Comparison of ENCODE assay signal across 15 mouse cellular contexts in genomic region chr19:58076961-58077371, GRCm38 (mm10).
DNase-seq lines count a peak whose midpoint lies in the region; ATAC-seq and TF ChIP-seq lines count a peak whose summit lies in the region.
"Had no signal": no experiment of that assay in that cellular context is flagged by ENCODE, and none has a peak within 500 bp of the region (broad histone marks: within the 10 kb centered on the region; RNA-seq: fewer than 3 reads in every experiment).

No protein-coding gene starts in this region.

- no peaks in the 10 kb centered on the region for H3K27me3 ChIP-seq in embryonic facial prominence, embryonic 14.5 days (replicated peaks; ENCODE audit: control insufficient read depth, insufficient read depth, low read length)
- H3K27me3 ChIP-seq in forebrain, embryonic 16.5 days (replicated peaks; ENCODE audit: control insufficient read depth, insufficient read depth, low read length), result no peaks in the 10 kb centered on the region
- no peaks in the 10 kb centered on the region for H3K27me3 ChIP-seq in midbrain, embryonic 15.5 days (replicated peaks)
- H3K27me3 ChIP-seq: liver, embryonic 12.5 days; lung, embryonic 15.5 days had no signal

- ATAC-seq in embryonic facial prominence, embryonic 14.5 days (ENCODE audit: low read depth), result no peak
- peak; percentile 69 for ATAC-seq in forebrain, embryonic 16.5 days
- peak; percentile 69; the same call in 1 of the 2 replicates for ATAC-seq in midbrain, embryonic 15.5 days (replicated peaks)
- ATAC-seq: liver, embryonic 12.5 days had no signal

- no peak overlapping the region for H3K9ac ChIP-seq in embryonic facial prominence, embryonic 14.5 days (ENCODE audit: low read depth, low read length)
- no peak overlapping the region for H3K9ac ChIP-seq in forebrain, embryonic 16.5 days (replicated peaks; ENCODE audit: low read depth, low read length)
- H3K9ac ChIP-seq in midbrain, embryonic 15.5 days, result peak overlapping the region; percentile 11; the same call in 1 of the 2 replicates
- H3K9ac ChIP-seq: liver, embryonic 12.5 days; lung, embryonic 15.5 days had no signal

- DNase-seq in layer of hippocampus, adult 2 months (ENCODE audit: low spot score in 2 of 2), result no peak
- no peak for DNase-seq in layer of hippocampus, adult 9-11 months
- DNase-seq in embryonic facial prominence, embryonic 14.5 days (ENCODE audit: low spot score), result no peak
- no peak for DNase-seq in thymus, postnatal 10 days (ENCODE audit: low spot score in 2 of 2)
- DNase-seq in adrenal gland, postnatal 25 days, result no peak
- DNase-seq: cerebellum, adult 2 months; heart, postnatal 10 days; thymus, adult 18-20 months had no signal

- 0 out of 2 replicates have a peak overlapping the region, but pooled peaks have one; percentile 7 for H3K4me2 ChIP-seq in embryonic facial prominence, embryonic 14.5 days (ENCODE audit: low read depth, low read length)
- H3K4me2 ChIP-seq in forebrain, embryonic 16.5 days (ENCODE audit: low read length), result peak overlapping the region; percentile 34
- peak overlapping the region; percentile 36 for H3K4me2 ChIP-seq in midbrain, embryonic 15.5 days
- H3K4me2 ChIP-seq: liver, embryonic 12.5 days; lung, embryonic 15.5 days had no signal

- peak overlapping the region; percentile 43; the same call in 1 of the 2 replicates for H3K27ac ChIP-seq in layer of hippocampus, adult 2 months
- no peak overlapping the region for H3K27ac ChIP-seq in embryonic facial prominence, embryonic 14.5 days (replicated peaks; ENCODE audit: low read depth, low read length)
- peak overlapping the region; percentile 8; the same call in 1 of the 2 replicates for H3K27ac ChIP-seq in forebrain, embryonic 16.5 days (ENCODE audit: low read length)
- peak overlapping the region; percentile 69 for H3K27ac ChIP-seq in midbrain, embryonic 15.5 days
- H3K27ac ChIP-seq: liver, embryonic 12.5 days; lung, embryonic 15.5 days had no signal

- peaks cover 3% of the 10 kb centered on the region; the same call in 1 of the 2 replicates for H3K4me1 ChIP-seq in embryonic facial prominence, embryonic 14.5 days (ENCODE audit: control insufficient read depth, insufficient read depth, low read length)
- peaks cover 8% of the 10 kb centered on the region for H3K4me1 ChIP-seq in forebrain, embryonic 16.5 days (replicated peaks; ENCODE audit: control insufficient read depth, insufficient read depth, low read length)
- peaks cover 16% of the 10 kb centered on the region for H3K4me1 ChIP-seq in midbrain, embryonic 15.5 days
- H3K4me1 ChIP-seq: liver, embryonic 12.5 days; lung, embryonic 15.5 days had no signal

- TF ChIP-seq CTCF in layer of hippocampus, adult 2 months (conservative IDR thresholded peaks at IDR 0.05), result no peak

- peak overlapping the region; percentile 30 for H3K4me3 ChIP-seq in layer of hippocampus, adult 2 months
- no peak overlapping the region for H3K4me3 ChIP-seq in embryonic facial prominence, embryonic 14.5 days (ENCODE audit: low read depth, low read length)
- no peak overlapping the region; the same call in 1 of the 2 replicates for H3K4me3 ChIP-seq in forebrain, embryonic 16.5 days (replicated peaks; ENCODE audit: low read length)
- H3K4me3 ChIP-seq in midbrain, embryonic 15.5 days, result no peak overlapping the region
- H3K4me3 ChIP-seq: erythroblast, embryonic 14.5 days; liver, embryonic 12.5 days; lung, embryonic 15.5 days; myocyte had no signal

- H3K9me3 ChIP-seq in embryonic facial prominence, embryonic 14.5 days (ENCODE audit: control insufficient read depth, low read length), result no peaks in the 10 kb centered on the region
- no peaks in the 10 kb centered on the region for H3K9me3 ChIP-seq in forebrain, embryonic 16.5 days (ENCODE audit: control insufficient read depth, low read length)
- H3K9me3 ChIP-seq in midbrain, embryonic 15.5 days, result no peaks in the 10 kb centered on the region
- H3K9me3 ChIP-seq: liver, embryonic 12.5 days; lung, embryonic 15.5 days had no signal

- 60% methylated on average over 14 of the region's 14 CpGs for WGBS in embryonic facial prominence, embryonic 14.5 days
- 14% methylated on average over 14 of the region's 14 CpGs for WGBS in forebrain, embryonic 16.5 days
- WGBS in midbrain, embryonic 15.5 days, result 28% methylated on average over 14 of the region's 14 CpGs

- H3K36me3 ChIP-seq in embryonic facial prominence, embryonic 14.5 days (ENCODE audit: control insufficient read depth, insufficient read depth, low read length), result no peaks in the 10 kb centered on the region
- H3K36me3 ChIP-seq in forebrain, embryonic 16.5 days (ENCODE audit: control insufficient read depth, insufficient read depth), result no peaks in the 10 kb centered on the region
- H3K36me3 ChIP-seq in midbrain, embryonic 15.5 days (replicated peaks), result no peaks in the 10 kb centered on the region
- H3K36me3 ChIP-seq: G1E; liver, embryonic 12.5 days; lung, embryonic 15.5 days had no signal
